Mouse (Mus musculus) erythroblast, embryonic 14.5 days (primary cell): ENCODE data around the gene Cmip. TPM values are rescaled to one million over a fixed set of nuclear protein-coding genes. Genes with fewer than 3 reads are reported as not detected.

Experiments
- H3K27me3 ChIP-seq: 2 replicates; pipeline ENCODE4 v1.6.1; 2012; ENCODE audit warnings: inconsistent platforms; ENCODE audit not compliant: control insufficient read depth
- H3K36me3 ChIP-seq: 2 replicates; pipeline ENCODE4 v1.6.1; 2012; ENCODE audit warnings: mild to moderate bottlenecking, inconsistent platforms; ENCODE audit not compliant: control insufficient read depth
- H3K4me1 ChIP-seq: 2 replicates; pipeline ENCODE4 v1.6.1; 2012; ENCODE audit warnings: inconsistent platforms; ENCODE audit not compliant: control insufficient read depth
- H3K4me3 ChIP-seq: replicated peaks from 2 replicates; pipeline ENCODE3; 2012; ENCODE audit warnings: moderate library complexity, mild to moderate bottlenecking, inconsistent platforms
- H3K9me3 ChIP-seq: 2 replicates; pipeline ENCODE4 v1.6.1; 2012; ENCODE audit warnings: low read length, inconsistent platforms, mixed read lengths; ENCODE audit not compliant: control insufficient read depth
- GATA1 ChIP-seq: IDR thresholded peaks from 2 replicates; pipeline ENCODE4 v1.6.1; 2012; ENCODE audit warnings: low read length, inconsistent platforms, mixed read lengths
- TAL1 ChIP-seq: IDR thresholded peaks from 3 replicates; pipeline ENCODE4 v1.6.1; 2012; ENCODE audit warnings: low read length, inconsistent platforms, mixed read lengths
- polyA plus RNA-seq: library from polyadenylated mRNA; stranded (reverse); fragments of >175 nt; gene quantifications from 2 replicates; pipeline ENCODE4 v1.2.3, GENCODE M21; 2012

Cmip gene
- polyA plus RNA-seq, 1 experiment = 8.2 TPM

- H3K27me3 ChIP-seq = no peaks in the 10 kb centered on the region
- TF ChIP-seq GATA1 (no peak), TAL1 (no peak)
- H3K9me3 ChIP-seq = no peaks in the 10 kb centered on the region
- H3K36me3 ChIP-seq = peaks cover 32% of the 10 kb centered on the region
- H3K4me1 ChIP-seq = peaks cover 68% of the 10 kb centered on the region
- H3K4me3 ChIP-seq = no peak overlapping the region
Measured at GRCm38 (mm10) chr8:117361595-117362437, 105.0 kb downstream of the Cmip start.

GRCm38 (mm10) chr8:117362438-117362726 is 105.5 kb downstream of the Cmip start:
- Histone ChIP-seq H3K27me3 (no peaks in the 10 kb centered on the region), H3K4me1 (peaks cover 74% of the 10 kb centered on the region), H3K36me3 (peaks cover 29% of the 10 kb centered on the region), H3K9me3 (no peaks in the 10 kb centered on the region), H3K4me3 (no peak overlapping the region)
- TF ChIP-seq GATA1 (no peak), TAL1 (no peak)

GRCm38 (mm10) chr8:117363291-117363690 is 106.4 kb downstream of the Cmip start:
- Histone ChIP-seq H3K4me3 (no peak overlapping the region), H3K9me3 (no peaks in the 10 kb centered on the region), H3K27me3 (no peaks in the 10 kb centered on the region), H3K36me3 (peaks cover 24% of the 10 kb centered on the region), H3K4me1 (peaks cover 78% of the 10 kb centered on the region)
- no peak for TF ChIP-seq TAL1

DNA sequence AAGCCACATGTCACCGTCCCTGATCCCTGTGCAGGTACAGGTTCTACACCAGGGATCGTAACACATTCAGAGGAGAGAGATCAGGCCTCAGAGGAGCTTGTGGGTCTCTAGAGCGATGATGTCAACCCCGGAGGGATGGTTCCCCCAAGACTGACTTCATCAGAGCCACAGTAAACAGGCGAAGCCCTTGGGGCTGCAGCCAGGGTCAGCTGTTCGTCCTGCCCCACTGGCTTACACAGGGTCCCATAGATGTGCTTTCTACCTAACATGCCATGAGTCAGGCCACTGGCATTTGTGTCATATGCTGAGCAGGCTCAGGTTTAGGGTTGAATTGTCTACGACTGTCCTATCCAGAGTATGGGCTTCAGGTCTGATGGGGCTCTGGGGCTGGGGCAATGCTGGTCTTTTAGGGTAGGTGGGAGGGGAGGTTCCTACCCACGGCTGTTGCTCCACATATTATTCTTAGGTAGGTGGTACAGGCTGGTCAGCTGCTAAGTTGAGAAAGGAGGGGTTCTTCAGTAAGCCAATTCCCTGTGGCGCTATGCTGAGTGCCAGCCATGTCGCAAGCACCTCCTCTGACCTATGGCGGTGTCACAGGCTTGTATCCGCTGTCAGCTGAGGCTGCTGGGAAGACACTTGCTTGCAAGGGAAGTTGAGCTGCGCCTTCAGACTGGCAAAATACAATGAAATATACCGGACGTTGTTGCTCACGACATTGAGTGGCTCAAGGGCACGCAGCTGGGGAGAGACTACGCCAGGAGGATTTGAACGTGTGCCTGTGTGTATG is 107.7 kb downstream of the Cmip start:
- Histone ChIP-seq H3K4me1 (peaks cover 68% of the 10 kb centered on the region), H3K4me3 (no peak overlapping the region), H3K9me3 (no peaks in the 10 kb centered on the region), H3K27me3 (no peaks in the 10 kb centered on the region), H3K36me3 (peaks cover 23% of the 10 kb centered on the region)
- TF ChIP-seq TAL1 (no peak), GATA1 (no peak)

DNA sequence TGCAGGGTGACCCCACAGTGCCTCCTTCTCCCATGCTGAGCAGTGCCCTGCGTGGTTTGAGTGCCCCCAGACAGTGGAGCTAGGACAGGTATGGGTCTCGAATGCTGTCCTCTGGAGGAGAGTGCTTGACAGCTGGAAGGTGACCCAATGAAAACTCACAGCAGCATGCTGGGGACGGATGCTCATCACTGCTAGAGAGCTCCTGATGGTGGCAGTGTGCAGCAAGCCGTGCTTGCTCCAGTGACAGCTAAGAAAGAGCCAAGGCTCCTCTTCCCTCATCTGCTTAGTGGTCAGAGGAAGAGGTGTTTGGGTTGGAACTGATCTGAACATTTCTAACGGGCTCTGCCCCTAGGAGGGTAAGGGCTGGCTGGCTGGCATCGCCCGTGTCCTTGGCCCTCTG is 109.6 kb downstream of the Cmip start:
- TF ChIP-seq GATA1 (no peak), TAL1 (no peak)
- Histone ChIP-seq H3K4me1 (peaks cover 63% of the 10 kb centered on the region), H3K27me3 (no peaks in the 10 kb centered on the region), H3K4me3 (no peak overlapping the region), H3K36me3 (peaks cover 8% of the 10 kb centered on the region), H3K9me3 (no peaks in the 10 kb centered on the region)

GRCm38 (mm10) chr8:117367441-117367840 is 110.6 kb downstream of the Cmip start:
- Histone ChIP-seq H3K36me3 (peaks cover 15% of the 10 kb centered on the region), H3K27me3 (no peaks in the 10 kb centered on the region), H3K4me3 (no peak overlapping the region), H3K9me3 (no peaks in the 10 kb centered on the region), H3K4me1 (peaks cover 59% of the 10 kb centered on the region)
- TF ChIP-seq TAL1 (no peak), GATA1 (no peak)

GRCm38 (mm10) chr8:117368781-117369180 is 111.9 kb downstream of the Cmip start:
- H3K36me3 ChIP-seq = peaks cover 15% of the 10 kb centered on the region
- TF ChIP-seq GATA1 = no peak
- no peak for TF ChIP-seq TAL1
- H3K4me3 ChIP-seq = no peak overlapping the region
- peaks cover 50% of the 10 kb centered on the region for H3K4me1 ChIP-seq
- no peaks in the 10 kb centered on the region for H3K27me3 ChIP-seq
- no peaks in the 10 kb centered on the region for H3K9me3 ChIP-seq

DNA sequence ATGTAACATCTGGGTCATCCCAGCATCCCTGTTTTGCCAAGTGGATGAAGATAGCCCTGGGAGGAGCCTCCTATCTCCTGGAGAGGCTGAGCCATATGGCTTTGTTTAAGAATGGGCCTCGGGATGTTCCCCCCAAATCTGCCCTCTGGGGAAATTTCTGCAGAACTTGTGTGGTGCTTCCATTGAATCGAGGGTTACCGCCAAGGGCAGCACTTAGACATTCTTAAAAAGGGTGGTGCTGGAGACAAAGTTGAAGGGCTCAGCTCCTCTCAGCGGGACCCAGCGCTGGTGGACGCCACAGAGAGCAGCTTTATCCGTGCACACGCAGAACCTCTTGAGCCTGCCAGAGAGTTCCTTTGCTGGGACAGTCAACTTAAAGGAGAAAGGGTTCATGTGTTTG is 113.1 kb downstream of the Cmip start:
- no peaks in the 10 kb centered on the region for H3K27me3 ChIP-seq
- H3K9me3 ChIP-seq = no peaks in the 10 kb centered on the region
- H3K4me3 ChIP-seq = no peak overlapping the region
- peaks cover 45% of the 10 kb centered on the region for H3K4me1 ChIP-seq
- no peak for TF ChIP-seq TAL1
- no peak for TF ChIP-seq GATA1
- peaks cover 18% of the 10 kb centered on the region for H3K36me3 ChIP-seq

DNA sequence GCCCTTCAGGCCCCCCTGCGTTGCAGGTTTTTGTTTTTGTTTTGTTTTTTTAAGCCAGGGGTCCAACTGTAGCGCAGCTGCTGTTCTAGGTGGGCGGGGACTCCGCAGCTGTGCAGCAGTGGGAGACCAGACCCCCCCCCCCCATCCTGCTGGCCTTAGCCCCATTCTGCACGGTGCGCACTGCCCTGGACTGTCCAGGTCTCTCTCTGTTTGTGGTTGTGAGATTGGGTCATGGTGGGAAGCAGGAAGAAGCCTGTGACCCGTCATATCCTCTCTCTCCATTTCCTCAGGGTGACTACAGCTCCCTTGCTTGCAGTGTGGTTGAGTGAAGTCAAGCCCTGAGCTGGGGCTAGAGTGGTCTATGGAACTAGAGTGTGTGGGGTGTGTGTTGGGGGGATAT is 114.3 kb downstream of the Cmip start:
- Histone ChIP-seq H3K4me3 (no peak overlapping the region), H3K4me1 (peaks cover 43% of the 10 kb centered on the region), H3K36me3 (peaks cover 15% of the 10 kb centered on the region), H3K27me3 (no peaks in the 10 kb centered on the region), H3K9me3 (no peaks in the 10 kb centered on the region)
- no peak for TF ChIP-seq GATA1
- TF ChIP-seq TAL1 = no peak
